Mouse (Mus musculus) midbrain, embryonic 16.5 days (tissue): ENCODE measurements around the gene Zfp575. TPM values are rescaled to one million over a fixed set of nuclear protein-coding genes. Genes with fewer than 3 reads are reported as not detected.

ENCODE experiments used
- ATAC-seq: fragments of 200-750 bp; cut with Nextera tagmentation; 2 replicates; pipeline ENCODE4 v1.8.0; 2017; ENCODE audit warnings: moderate TSS enrichment
- H3K27ac ChIP-seq: fragments of 300-500 bp; sonication (generic); 2 replicates; pipeline ENCODE4 v1.5.1; 2014; ENCODE audit warnings: mild to moderate bottlenecking, low read length, mixed read lengths
- H3K27me3 ChIP-seq: fragments of 300-500 bp; sonication (generic); 2 replicates; pipeline ENCODE4 v1.6.1; 2014; ENCODE audit warnings: low read depth, low read length, mixed read lengths; ENCODE audit not compliant: control insufficient read depth, insufficient read depth
- H3K36me3 ChIP-seq: fragments of 300-500 bp; sonication (generic); 2 replicates; pipeline ENCODE4 v1.6.1; 2014; ENCODE audit warnings: mild to moderate bottlenecking, low read length, moderate library complexity, mixed read lengths; ENCODE audit not compliant: control insufficient read depth, insufficient read depth
- H3K4me1 ChIP-seq: fragments of 300-500 bp; sonication (generic); 2 replicates; pipeline ENCODE4 v1.6.1; 2014; ENCODE audit warnings: mild to moderate bottlenecking, low read length, mixed read lengths; ENCODE audit not compliant: control insufficient read depth, insufficient read depth
- H3K4me2 ChIP-seq: fragments of 300-500 bp; sonication (generic); 2 replicates; pipeline ENCODE4 v1.6.1; 2014; ENCODE audit warnings: mild to moderate bottlenecking, low read length, mixed read lengths
- H3K4me3 ChIP-seq: fragments of 300-500 bp; sonication (generic); 2 replicates; pipeline ENCODE4 v1.5.1; 2014; ENCODE audit warnings: low read depth, mild to moderate bottlenecking, low read length, moderate library complexity, mixed read lengths
- H3K9ac ChIP-seq: fragments of 300-500 bp; sonication (generic); 2 replicates; pipeline ENCODE4 v1.6.1; 2014; ENCODE audit warnings: low read depth, low read length, mixed read lengths
- H3K9me3 ChIP-seq: fragments of 300-500 bp; sonication (generic); replicated peaks from 2 replicates; pipeline ENCODE4 v1.6.1; 2014; ENCODE audit warnings: mild to moderate bottlenecking, low read length, mixed read lengths; ENCODE audit not compliant: control insufficient read depth, poor library complexity, severe bottlenecking
- WGBS: fragments of 180-500 bp; shearing (Covaris S2); extraction: QIAGEN DNeasy Blood & Tissue Kit; methylation state at CpG from one replicate; pipeline ENCODE4 v1.1.7; 2014; 5-methylcytosine and 5-hydroxymethylcytosine counted together
- polyA plus RNA-seq: library from polyadenylated mRNA; unstranded; fragments of >200 nt; fragmentation: Nextera tagmentation; extraction: Ambion mirVana; gene quantifications from 2 replicates; pipeline ENCODE4 v1.2.1, GENCODE M21; 2015

Zfp575 gene
- polyA plus RNA-seq, 1 experiment from 2014 or later, result 20.9 TPM

- no peak for ATAC-seq
- peaks cover 21% of the 10 kb centered on the region for H3K36me3 ChIP-seq
Observed at GRCm38 (mm10) chr7:24538701-24539100, 48.7 kb downstream of the Zfp575 start.

GRCm38 (mm10) chr7:24538154-24538553 lies 49.3 kb downstream of the Zfp575 start:
- Histone ChIP-seq H3K9ac (no peak overlapping the region), H3K27ac (no peak overlapping the region), H3K9me3 (no peaks in the 10 kb centered on the region), H3K4me2 (no peak overlapping the region), H3K27me3 (no peaks in the 10 kb centered on the region), H3K4me1 (peaks cover 14% of the 10 kb centered on the region), H3K36me3 (peaks cover 26% of the 10 kb centered on the region), H3K4me3 (no peak overlapping the region)
- ATAC-seq, result no peak
- 48% methylated on average over 5 of the region's 5 CpGs for WGBS

More at GRCm38 (mm10) chr7:24538701-24539100, 48.7 kb downstream of the Zfp575 start:
- Histone ChIP-seq H3K27me3 (no peaks in the 10 kb centered on the region), H3K4me1 (peaks cover 9% of the 10 kb centered on the region), H3K4me2 (no peak overlapping the region), H3K9ac (no peak overlapping the region), H3K4me3 (no peak overlapping the region), H3K27ac (no peak overlapping the region), H3K9me3 (no peaks in the 10 kb centered on the region)
- WGBS, result 73% methylated on average over 5 of the region's 5 CpGs

GRCm38 (mm10) chr7:24537591-24537990 lies 49.9 kb downstream of the Zfp575 start:
- 87% methylated on average over 5 of the region's 5 CpGs for WGBS
- no peak overlapping the region for H3K4me2 ChIP-seq
- no peak for ATAC-seq
- H3K9ac ChIP-seq, result 0 out of 2 replicates have a peak overlapping the region, but pooled peaks have one; percentile 12
- peaks cover 27% of the 10 kb centered on the region for H3K36me3 ChIP-seq
- no peak overlapping the region for H3K27ac ChIP-seq
- no peaks in the 10 kb centered on the region for H3K27me3 ChIP-seq
- no peak overlapping the region for H3K4me3 ChIP-seq
- peaks cover 18% of the 10 kb centered on the region for H3K4me1 ChIP-seq
- H3K9me3 ChIP-seq, result no peaks in the 10 kb centered on the region

GRCm38 (mm10) chr7:24537081-24537480 lies 50.4 kb downstream of the Zfp575 start:
- H3K27ac ChIP-seq, result no peak overlapping the region
- peaks cover 23% of the 10 kb centered on the region for H3K4me1 ChIP-seq
- no peak overlapping the region for H3K9ac ChIP-seq
- H3K9me3 ChIP-seq, result no peaks in the 10 kb centered on the region
- no peak for ATAC-seq
- H3K36me3 ChIP-seq, result peaks cover 27% of the 10 kb centered on the region
- no peaks in the 10 kb centered on the region for H3K27me3 ChIP-seq
- no peak overlapping the region for H3K4me2 ChIP-seq
- H3K4me3 ChIP-seq, result no peak overlapping the region
- WGBS, result 79% methylated on average over 4 of the region's 4 CpGs

- no peaks in the 10 kb centered on the region for H3K9me3 ChIP-seq
- peaks cover 32% of the 10 kb centered on the region for H3K4me1 ChIP-seq
- no peak overlapping the region for H3K9ac ChIP-seq
- WGBS, result 30% methylated on average over 19 of the region's 19 CpGs
- no peak overlapping the region for H3K4me3 ChIP-seq
- no peaks in the 10 kb centered on the region for H3K27me3 ChIP-seq
- no peak for ATAC-seq
- H3K4me2 ChIP-seq, result peak overlapping the region; percentile 25; the same call in 1 of the 2 replicates
- peaks cover 27% of the 10 kb centered on the region for H3K36me3 ChIP-seq
- H3K27ac ChIP-seq, result no peak overlapping the region
Observed at GRCm38 (mm10) chr7:24534301-24534700, 53.1 kb downstream of the Zfp575 start.

Other genes starting within 250 kb of the Zfp575 start
- gene Lypd5, start 238.4 kb downstream of the Zfp575 start, polyA plus RNA-seq, result not detected in 2 replicates
- 0.81 and 0.84 TPM in 2 replicates for gene Kcnn4, start 217.4 kb downstream of the Zfp575 start, polyA plus RNA-seq
- gene Smg9, start 188.0 kb downstream of the Zfp575 start, polyA plus RNA-seq, result 38.3 and 39.4 TPM in 2 replicates
- not detected in 2 replicates for gene Irgc1, start 135.3 kb downstream of the Zfp575 start, polyA plus RNA-seq
- 1.6 and 1.8 TPM in 2 replicates for gene Plaur, start 125.2 kb downstream of the Zfp575 start, polyA plus RNA-seq
- gene Cadm4, start 105.6 kb downstream of the Zfp575 start, polyA plus RNA-seq, result 63.2 and 75.3 TPM in 2 replicates
- gene Zfp428, start 80.6 kb downstream of the Zfp575 start, polyA plus RNA-seq, result 298 and 327 TPM in 2 replicates
- 1.6 and 1.7 TPM in 2 replicates for gene AC161166.1, start 75.2 kb downstream of the Zfp575 start, polyA plus RNA-seq
- 26.3 and 26.9 TPM in 2 replicates for gene Irgq, start 57.0 kb downstream of the Zfp575 start, polyA plus RNA-seq
- gene Pinlyp, start 41.5 kb downstream of the Zfp575 start, polyA plus RNA-seq, result not detected in 2 replicates
- 66.1 and 66.9 TPM in 2 replicates for gene Xrcc1, start 41.4 kb downstream of the Zfp575 start, polyA plus RNA-seq
- 26.5 and 30.7 TPM in 2 replicates for gene Ethe1, start 98 bp downstream of the Zfp575 start, polyA plus RNA-seq
- gene Phldb3, start 23.1 kb upstream of the Zfp575 start, polyA plus RNA-seq, result not detected in 2 replicates
- gene Lypd3, start 48.9 kb upstream of the Zfp575 start, polyA plus RNA-seq, result 0.36 and 0.45 TPM in 2 replicates
- not detected in 2 replicates for gene Tex101, start 89.0 kb upstream of the Zfp575 start, polyA plus RNA-seq
- gene BC049730, start 121.6 kb upstream of the Zfp575 start, polyA plus RNA-seq, result not detected in 2 replicates
- gene Gm4763, start 139.3 kb upstream of the Zfp575 start, polyA plus RNA-seq, result not detected in 2 replicates
- 0.46 and 0.62 TPM in 2 replicates for gene Cd177, start 172.7 kb upstream of the Zfp575 start, polyA plus RNA-seq
- 0.24 and 0.25 TPM in 2 replicates for gene Ceacam10, start 189.6 kb upstream of the Zfp575 start, polyA plus RNA-seq